Mouse (Mus musculus) duodenum, adult 2 months (tissue): ENCODE results near the gene Tmbim7. TPM values are rescaled to one million over a fixed set of nuclear protein-coding genes. Genes with fewer than 3 reads are reported as not detected.

Experiments used
- polyA plus RNA-seq: library from polyadenylated mRNA; depleted of rRNA; stranded (reverse); fragments of >200 nt; gene quantifications from 2 replicates; pipeline ENCODE4 v1.2.3, GENCODE M21; 2012; ENCODE audit warnings: low replicate concordance; rRNA removed

Gene Tmbim7
- polyA plus RNA-seq, result not detected in 2 replicates

GRCm38 (mm10) chr5:3650881-3651280 is at the start of gene Tmbim7:
Tmbim7 (plus strand) TSS chr5:3651181.

GRCm38 (mm10) chr5:3657085-3657484 is 6.1 kb downstream of the Tmbim7 start, which contains the start of gene Gatad1:
Gatad1 (minus strand) TSS chr5:3657185.

Other genes with a start within 250 kb of the Tmbim7 start
- gene Fam133b, start 107.3 kb upstream of the Tmbim7 start, polyA plus RNA-seq, result 1.2 and 1.7 TPM in 2 replicates
- 0.18 and 1.1 TPM in 2 replicates for gene 1700109H08Rik, start 79.6 kb upstream of the Tmbim7 start, polyA plus RNA-seq
- gene Pex1, start 55.1 kb upstream of the Tmbim7 start, polyA plus RNA-seq, result 3.3 and 4.6 TPM in 2 replicates
- 0.65 and 0.92 TPM in 2 replicates for gene Rbm48, start 54.6 kb upstream of the Tmbim7 start, polyA plus RNA-seq
- 30.7 and 39.6 TPM in 2 replicates for gene Gatad1, start 6.0 kb downstream of the Tmbim7 start, polyA plus RNA-seq
- 2.8 and 4.7 TPM in 2 replicates for gene Ankib1, start 151.7 kb downstream of the Tmbim7 start, polyA plus RNA-seq
- 0.77 and 1.0 TPM in 2 replicates for gene Krit1, start 152.0 kb downstream of the Tmbim7 start, polyA plus RNA-seq
- 0.19 TPM in 1 of 2 replicates, not detected in the other for gene Lrrd1, start 194.0 kb downstream of the Tmbim7 start, polyA plus RNA-seq
- 0.19 and 0.48 TPM in 2 replicates for gene Mterf1a, start 242.8 kb downstream of the Tmbim7 start, polyA plus RNA-seq